Mouse (Mus musculus): ENCODE measurements at regions not wholly inside any gene's neighbourhood (a gene's known extent, or its start where the extent isn't known, plus 50 kb on each side); places are given as distances from the start of the nearest gene placed in this dataset.

- Histone ChIP-seq H3K4me2 (no peak overlapping the region), H3K9me3 (replicated peaks) (no peaks in the 10 kb centered on the region), H3K27me3 (no peaks in the 10 kb centered on the region), H3K27ac (replicated peaks) (no peak overlapping the region), H3K4me3 (replicated peaks) (no peak overlapping the region), H3K36me3 (replicated peaks) (no peaks in the 10 kb centered on the region), H3K4me1 (replicated peaks) (no peaks in the 10 kb centered on the region), H3K9ac (no peak overlapping the region)
- 69% methylated on average over 5 of the region's 5 CpGs for WGBS (ENCODE audit: insufficient replicate concordance)
- no peak for ATAC-seq (ENCODE audit: insufficient read depth)
Observed at GRCm38 (mm10) chr11:45685571-45685970, 166.3 kb upstream of the Clint1 start.

- no peak for ATAC-seq (ENCODE audit: insufficient read depth)
- WGBS (ENCODE audit: insufficient replicate concordance), result 25% methylated on average over 6 of the region's 6 CpGs
- Histone ChIP-seq H3K4me1 (replicated peaks) (no peaks in the 10 kb centered on the region), H3K9ac (no peak overlapping the region), H3K36me3 (replicated peaks) (no peaks in the 10 kb centered on the region), H3K27ac (replicated peaks) (no peak overlapping the region), H3K4me2 (no peak overlapping the region), H3K27me3 (no peaks in the 10 kb centered on the region), H3K4me3 (replicated peaks) (no peak overlapping the region), H3K9me3 (replicated peaks) (no peaks in the 10 kb centered on the region)
Observed at GRCm38 (mm10) chr11:45693206-45693605, 158.6 kb upstream of the Clint1 start.

- ATAC-seq (ENCODE audit: insufficient read depth), result no peak
Observed at GRCm38 (mm10) chr11:45701506-45701905, 150.3 kb upstream of the Clint1 start.

GRCm38 (mm10) chr11:45702916-45703315 is 148.9 kb upstream of the Clint1 start:
- Histone ChIP-seq H3K4me1 (replicated peaks) (no peaks in the 10 kb centered on the region), H3K4me3 (replicated peaks) (no peak overlapping the region), H3K27me3 (no peaks in the 10 kb centered on the region), H3K9me3 (replicated peaks) (no peaks in the 10 kb centered on the region), H3K9ac (no peak overlapping the region), H3K27ac (replicated peaks) (no peak overlapping the region), H3K4me2 (no peak overlapping the region), H3K36me3 (replicated peaks) (no peaks in the 10 kb centered on the region)
- WGBS (ENCODE audit: insufficient replicate concordance), result 47% methylated on average over 3 of the region's 3 CpGs
- no peak for ATAC-seq (ENCODE audit: insufficient read depth)

More at GRCm38 (mm10) chr11:45701506-45701905, 150.3 kb upstream of the Clint1 start:
- H3K4me3 ChIP-seq (replicated peaks), result no peak overlapping the region
- no peaks in the 10 kb centered on the region for H3K4me1 ChIP-seq (replicated peaks)
- H3K4me2 ChIP-seq, result no peak overlapping the region
- no peaks in the 10 kb centered on the region for H3K27me3 ChIP-seq
- H3K9me3 ChIP-seq (replicated peaks), result no peaks in the 10 kb centered on the region
- WGBS (ENCODE audit: insufficient replicate concordance), result 51% methylated on average over 3 of the region's 3 CpGs
- H3K27ac ChIP-seq (replicated peaks), result no peak overlapping the region
- no peak overlapping the region for H3K9ac ChIP-seq
- H3K36me3 ChIP-seq (replicated peaks), result no peaks in the 10 kb centered on the region

GRCm38 (mm10) chr11:45704411-45704810 is 147.4 kb upstream of the Clint1 start:
- Histone ChIP-seq H3K9ac (no peak overlapping the region), H3K36me3 (replicated peaks) (no peaks in the 10 kb centered on the region), H3K27me3 (no peaks in the 10 kb centered on the region), H3K4me2 (no peak overlapping the region), H3K27ac (replicated peaks) (no peak overlapping the region), H3K4me3 (replicated peaks) (no peak overlapping the region), H3K9me3 (replicated peaks) (no peaks in the 10 kb centered on the region), H3K4me1 (replicated peaks) (no peaks in the 10 kb centered on the region)
- no peak for ATAC-seq (ENCODE audit: insufficient read depth)
- 62% methylated on average over 5 of the region's 5 CpGs for WGBS (ENCODE audit: insufficient replicate concordance)

- 33% methylated on average over 2 of the region's 2 CpGs for WGBS (ENCODE audit: insufficient replicate concordance)
- no peaks in the 10 kb centered on the region for H3K9me3 ChIP-seq (replicated peaks)
- no peak overlapping the region for H3K4me3 ChIP-seq (replicated peaks)
- no peaks in the 10 kb centered on the region for H3K27me3 ChIP-seq
- no peaks in the 10 kb centered on the region for H3K4me1 ChIP-seq (replicated peaks)
- no peak overlapping the region for H3K27ac ChIP-seq (replicated peaks)
- ATAC-seq (ENCODE audit: insufficient read depth), result no peak
- no peak overlapping the region for H3K9ac ChIP-seq
- no peak overlapping the region for H3K4me2 ChIP-seq
- no peaks in the 10 kb centered on the region for H3K36me3 ChIP-seq (replicated peaks)
Observed at GRCm38 (mm10) chr11:45718630-45719029, 133.2 kb upstream of the Clint1 start.

GRCm38 (mm10) chr11:45719821-45720220 is 132.0 kb upstream of the Clint1 start:
- no peaks in the 10 kb centered on the region for H3K4me1 ChIP-seq (replicated peaks)
- ATAC-seq (ENCODE audit: insufficient read depth), result no peak
- WGBS (ENCODE audit: insufficient replicate concordance), result 66% methylated on average over 6 of the region's 6 CpGs

GRCm38 (mm10) chr11:45736561-45736960 is 115.3 kb upstream of the Clint1 start:
- H3K27ac ChIP-seq (replicated peaks), result no peak overlapping the region
- WGBS (ENCODE audit: insufficient replicate concordance), result 42% methylated on average over 3 of the region's 3 CpGs

More at GRCm38 (mm10) chr11:45719821-45720220, 132.0 kb upstream of the Clint1 start:
- no peak overlapping the region for H3K4me3 ChIP-seq (replicated peaks)
- H3K9ac ChIP-seq, result no peak overlapping the region
- no peak overlapping the region for H3K27ac ChIP-seq (replicated peaks)
- no peaks in the 10 kb centered on the region for H3K27me3 ChIP-seq
- H3K36me3 ChIP-seq (replicated peaks), result no peaks in the 10 kb centered on the region
- no peaks in the 10 kb centered on the region for H3K9me3 ChIP-seq (replicated peaks)
- no peak overlapping the region for H3K4me2 ChIP-seq

GRCm38 (mm10) chr11:45738331-45738730 is 113.5 kb upstream of the Clint1 start:
- Histone ChIP-seq H3K4me2 (no peak overlapping the region), H3K9ac (no peak overlapping the region), H3K27me3 (no peaks in the 10 kb centered on the region), H3K4me3 (replicated peaks) (no peak overlapping the region), H3K27ac (replicated peaks) (no peak overlapping the region), H3K9me3 (replicated peaks) (no peaks in the 10 kb centered on the region), H3K4me1 (replicated peaks) (no peaks in the 10 kb centered on the region), H3K36me3 (replicated peaks) (no peaks in the 10 kb centered on the region)
- ATAC-seq (ENCODE audit: insufficient read depth), result no peak
- WGBS (ENCODE audit: insufficient replicate concordance), result 59% methylated on average over 6 of the region's 6 CpGs

More at GRCm38 (mm10) chr11:45736561-45736960, 115.3 kb upstream of the Clint1 start:
- Histone ChIP-seq H3K36me3 (replicated peaks) (no peaks in the 10 kb centered on the region), H3K9me3 (replicated peaks) (no peaks in the 10 kb centered on the region), H3K4me3 (replicated peaks) (no peak overlapping the region), H3K4me2 (no peak overlapping the region), H3K9ac (no peak overlapping the region), H3K27me3 (no peaks in the 10 kb centered on the region), H3K4me1 (replicated peaks) (no peaks in the 10 kb centered on the region)
- ATAC-seq (ENCODE audit: insufficient read depth), result no peak

GRCm38 (mm10) chr11:45745941-45746340 is 105.9 kb upstream of the Clint1 start:
- 64% methylated on average over 2 of the region's 2 CpGs for WGBS (ENCODE audit: insufficient replicate concordance)
- no peaks in the 10 kb centered on the region for H3K27me3 ChIP-seq
- no peak overlapping the region for H3K9ac ChIP-seq
- no peaks in the 10 kb centered on the region for H3K9me3 ChIP-seq (replicated peaks)
- H3K4me1 ChIP-seq (replicated peaks), result no peaks in the 10 kb centered on the region
- ATAC-seq (ENCODE audit: insufficient read depth), result no peak
- H3K4me3 ChIP-seq (replicated peaks), result no peak overlapping the region
- H3K27ac ChIP-seq (replicated peaks), result no peak overlapping the region
- H3K36me3 ChIP-seq (replicated peaks), result no peaks in the 10 kb centered on the region
- no peak overlapping the region for H3K4me2 ChIP-seq

- no peak for ATAC-seq (ENCODE audit: insufficient read depth)
- Histone ChIP-seq H3K36me3 (replicated peaks) (no peaks in the 10 kb centered on the region), H3K9ac (no peak overlapping the region), H3K27me3 (no peaks in the 10 kb centered on the region), H3K27ac (replicated peaks) (no peak overlapping the region), H3K4me1 (replicated peaks) (no peaks in the 10 kb centered on the region), H3K4me2 (no peak overlapping the region), H3K9me3 (replicated peaks) (no peaks in the 10 kb centered on the region), H3K4me3 (replicated peaks) (no peak overlapping the region)
- 38% methylated on average over 2 of the region's 2 CpGs for WGBS (ENCODE audit: insufficient replicate concordance)
Observed at GRCm38 (mm10) chr11:45750249-45750648, 101.6 kb upstream of the Clint1 start.

GRCm38 (mm10) chr11:45752237-45752636 is 99.6 kb upstream of the Clint1 start:
- no peak overlapping the region for H3K4me2 ChIP-seq
- no peak for ATAC-seq (ENCODE audit: insufficient read depth)
- H3K9me3 ChIP-seq (replicated peaks), result no peaks in the 10 kb centered on the region
- H3K27ac ChIP-seq (replicated peaks), result no peak overlapping the region
- no peak overlapping the region for H3K4me3 ChIP-seq (replicated peaks)
- H3K4me1 ChIP-seq (replicated peaks), result no peaks in the 10 kb centered on the region
- 23% methylated on average over 1 of the region's 1 CpGs for WGBS (ENCODE audit: insufficient replicate concordance)
- H3K27me3 ChIP-seq, result no peaks in the 10 kb centered on the region
- H3K9ac ChIP-seq, result no peak overlapping the region
- no peaks in the 10 kb centered on the region for H3K36me3 ChIP-seq (replicated peaks)

All from liver, embryonic 15.5 days (tissue).